Mouse (Mus musculus) hindbrain, embryonic 16.5 days (tissue): ENCODE results near the gene Cdh5. TPM values are rescaled to one million over a fixed set of nuclear protein-coding genes. Genes with fewer than 3 reads are reported as not detected.
A peak's percentile ranks its signal among the peaks of the same experiment; 100 is the strongest.

ENCODE experiments used
- ATAC-seq: fragments of 200-750 bp; cut with Nextera tagmentation; 2 replicates; pipeline ENCODE4 v1.8.0; 2017; ENCODE audit warnings: moderate TSS enrichment, moderate library complexity
- H3K27ac ChIP-seq: fragments of 300-500 bp; sonication (generic); 2 replicates; pipeline ENCODE4 v1.5.1; 2014; ENCODE audit warnings: low read depth, mild to moderate bottlenecking, control low read depth, low read length, moderate library complexity
- H3K27me3 ChIP-seq: fragments of 300-500 bp; sonication (generic); replicated peaks from 2 replicates; pipeline ENCODE4 v1.6.1; 2014; ENCODE audit warnings: low read length; ENCODE audit not compliant: control insufficient read depth, insufficient read depth
- H3K36me3 ChIP-seq: fragments of 300-500 bp; sonication (generic); 2 replicates; pipeline ENCODE4 v1.6.1; 2014; ENCODE audit warnings: mild to moderate bottlenecking, low read length, moderate library complexity, mixed read lengths; ENCODE audit not compliant: control insufficient read depth, insufficient read depth
- H3K4me1 ChIP-seq: fragments of 300-500 bp; sonication (generic); 2 replicates; pipeline ENCODE4 v1.6.1; 2014; ENCODE audit warnings: low read depth, low read length; ENCODE audit not compliant: control insufficient read depth, insufficient read depth
- H3K4me2 ChIP-seq: fragments of 300-500 bp; sonication (generic); 2 replicates; pipeline ENCODE4 v1.6.1; 2014; ENCODE audit warnings: mild to moderate bottlenecking, low read length, control low read depth, moderate library complexity
- H3K4me3 ChIP-seq: fragments of 300-500 bp; sonication (generic); 2 replicates; pipeline ENCODE4 v1.5.1; 2014; ENCODE audit warnings: mild to moderate bottlenecking, low read length, control low read depth, moderate library complexity
- H3K9ac ChIP-seq: fragments of 300-500 bp; sonication (generic); 2 replicates; pipeline ENCODE4 v1.6.1; 2014; ENCODE audit warnings: low read depth, mild to moderate bottlenecking, control low read depth, low read length, moderate library complexity
- H3K9me3 ChIP-seq: fragments of 300-500 bp; sonication (generic); 2 replicates; pipeline ENCODE4 v1.6.1; 2014; ENCODE audit warnings: mild to moderate bottlenecking, low read length, moderate library complexity; ENCODE audit not compliant: control insufficient read depth
- WGBS: fragments of 180-500 bp; shearing (Covaris S2); extraction: QIAGEN DNeasy Blood & Tissue Kit; methylation state at CpG from one replicate; pipeline ENCODE4 v1.1.7; 2014; 5-methylcytosine and 5-hydroxymethylcytosine counted together
- polyA plus RNA-seq: library from polyadenylated mRNA; unstranded; fragments of >200 nt; fragmentation: Nextera tagmentation; extraction: Ambion mirVana; gene quantifications from 2 replicates; pipeline ENCODE4 v1.2.1, GENCODE M21; 2015

The Cdh5 gene
- polyA plus RNA-seq, 1 experiment from 2014 or later: 11.2 TPM

DNA sequence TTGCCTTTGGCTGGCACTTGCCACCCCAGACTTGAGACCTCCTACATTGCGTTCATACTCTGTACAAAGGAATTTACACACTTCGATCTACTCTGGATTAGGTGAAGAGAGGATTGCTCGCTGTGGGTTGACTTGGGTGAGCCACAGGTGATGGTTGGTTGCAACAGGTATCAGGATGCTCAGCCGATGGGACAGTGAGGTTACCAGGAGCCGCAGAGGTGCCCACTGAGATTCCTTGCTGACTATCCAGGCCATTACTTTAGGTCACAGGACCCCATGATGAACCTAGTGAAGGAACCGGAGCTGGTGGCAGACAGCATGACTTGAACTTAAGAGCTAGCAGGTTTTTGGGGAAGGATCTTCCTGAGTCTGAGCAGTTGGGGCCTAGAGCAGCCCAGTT is 71.0 kb downstream of the Cdh5 start:
- 91% methylated on average over 6 of the region's 6 CpGs for WGBS
- no peak for ATAC-seq
- no peaks in the 10 kb centered on the region for H3K9me3 ChIP-seq
- H3K27me3 ChIP-seq: peaks cover 3% of the 10 kb centered on the region; the same call in 1 of the 2 replicates
- no peak overlapping the region for H3K4me2 ChIP-seq
- peaks cover 5% of the 10 kb centered on the region; the same call in 1 of the 2 replicates for H3K4me1 ChIP-seq
- no peak overlapping the region for H3K4me3 ChIP-seq
- no peak overlapping the region for H3K9ac ChIP-seq
- no peaks in the 10 kb centered on the region for H3K36me3 ChIP-seq
- H3K27ac ChIP-seq: no peak overlapping the region

DNA sequence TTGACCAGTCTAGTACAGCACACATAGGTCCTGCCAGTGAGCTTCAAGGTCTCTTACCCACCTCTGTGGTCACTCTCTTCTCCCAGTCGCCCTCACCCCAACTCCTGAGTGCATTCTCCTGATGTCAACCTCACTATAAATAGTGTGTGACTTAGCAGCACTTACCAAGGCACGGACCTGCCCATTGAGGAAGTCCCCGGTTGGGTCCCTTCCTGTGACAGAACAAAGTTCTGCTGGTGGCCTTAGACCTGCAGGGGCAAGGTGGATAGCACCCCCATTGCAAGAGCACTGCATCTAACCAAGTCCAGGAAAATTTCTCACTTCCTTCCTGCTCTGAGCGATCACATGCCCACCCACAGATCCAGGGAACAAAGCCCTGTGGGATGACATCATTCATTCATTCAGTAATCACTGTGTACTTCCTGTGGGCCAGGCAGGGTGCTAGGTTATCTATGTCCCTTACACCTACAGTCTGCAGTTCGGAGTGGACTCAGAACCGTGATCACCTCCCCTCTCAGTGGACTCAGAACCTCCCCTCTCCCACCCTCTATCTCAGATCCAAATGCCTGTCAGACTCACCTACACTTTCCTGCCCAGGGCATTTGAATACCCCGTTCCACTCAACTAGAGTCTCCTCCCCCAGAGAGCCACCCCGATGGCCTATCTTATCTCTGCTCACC is 74.6 kb downstream of the Cdh5 start:
- H3K4me1 ChIP-seq: no peaks in the 10 kb centered on the region; the same call in 1 of the 2 replicates
- peaks cover 3% of the 10 kb centered on the region; the same call in 1 of the 2 replicates for H3K27me3 ChIP-seq
- H3K9ac ChIP-seq: no peak overlapping the region
- H3K9me3 ChIP-seq: no peaks in the 10 kb centered on the region
- H3K4me3 ChIP-seq: no peak overlapping the region
- H3K36me3 ChIP-seq: no peaks in the 10 kb centered on the region
- no peak for ATAC-seq
- H3K27ac ChIP-seq: no peak overlapping the region
- H3K4me2 ChIP-seq: no peak overlapping the region
- WGBS: 86% methylated on average over 8 of the region's 8 CpGs

DNA sequence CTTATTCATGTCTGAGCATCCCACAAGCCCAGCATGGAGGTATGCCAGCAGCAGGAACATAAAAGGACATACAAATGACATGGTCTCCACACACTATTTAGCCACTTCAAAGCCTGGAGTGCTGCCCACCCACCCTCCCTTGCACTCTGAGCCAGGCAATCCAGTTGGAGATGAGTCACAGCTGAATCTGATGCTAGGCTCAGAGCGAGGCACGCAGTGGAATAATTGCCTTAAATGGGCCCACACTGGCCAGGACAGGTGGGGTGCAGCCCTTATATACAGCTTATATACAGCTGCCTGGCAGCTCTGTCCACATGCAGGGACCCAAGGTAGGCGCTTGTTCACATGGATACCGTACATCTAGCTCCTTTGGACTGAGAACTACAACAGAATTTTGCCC is 75.6 kb downstream of the Cdh5 start:
- H3K4me3 ChIP-seq: no peak overlapping the region
- H3K4me1 ChIP-seq: no peaks in the 10 kb centered on the region
- 72% methylated on average over 4 of the region's 4 CpGs for WGBS
- H3K27me3 ChIP-seq: peaks cover under 1% of the 10 kb centered on the region; the same call in 1 of the 2 replicates
- no peaks in the 10 kb centered on the region for H3K36me3 ChIP-seq
- H3K4me2 ChIP-seq: no peak overlapping the region
- ATAC-seq: no peak
- no peak overlapping the region for H3K9ac ChIP-seq
- H3K27ac ChIP-seq: no peak overlapping the region
- H3K9me3 ChIP-seq: no peaks in the 10 kb centered on the region

DNA sequence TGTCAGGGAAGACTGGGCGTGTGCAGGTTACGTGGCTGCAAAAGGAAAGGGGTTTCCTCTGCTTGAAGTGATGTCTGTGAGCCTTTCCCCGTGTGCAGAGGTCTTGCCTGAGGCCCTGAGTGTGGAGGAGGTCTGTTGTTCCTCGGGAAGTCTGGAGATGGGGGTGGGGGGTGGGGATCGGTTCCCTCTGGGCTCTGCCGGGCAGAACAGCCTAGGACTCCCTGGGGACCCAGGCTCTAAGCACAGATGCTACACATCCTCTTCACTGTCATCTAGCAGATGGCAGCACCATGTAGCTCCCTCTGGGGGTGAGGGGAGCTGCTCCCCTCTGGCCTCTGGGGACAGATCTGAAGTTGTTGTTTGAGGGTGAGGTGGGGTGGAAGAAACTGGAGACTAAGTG is 83.5 kb downstream of the Cdh5 start:
- WGBS: 20% methylated on average over 6 of the region's 6 CpGs
- Histone ChIP-seq H3K9ac (no peak overlapping the region), H3K36me3 (no peaks in the 10 kb centered on the region), H3K27me3 (no peaks in the 10 kb centered on the region), H3K4me1 (no peaks in the 10 kb centered on the region), H3K9me3 (no peaks in the 10 kb centered on the region), H3K27ac (no peak overlapping the region), H3K4me3 (no peak overlapping the region), H3K4me2 (no peak overlapping the region)
- peak; percentile 21 for ATAC-seq

DNA sequence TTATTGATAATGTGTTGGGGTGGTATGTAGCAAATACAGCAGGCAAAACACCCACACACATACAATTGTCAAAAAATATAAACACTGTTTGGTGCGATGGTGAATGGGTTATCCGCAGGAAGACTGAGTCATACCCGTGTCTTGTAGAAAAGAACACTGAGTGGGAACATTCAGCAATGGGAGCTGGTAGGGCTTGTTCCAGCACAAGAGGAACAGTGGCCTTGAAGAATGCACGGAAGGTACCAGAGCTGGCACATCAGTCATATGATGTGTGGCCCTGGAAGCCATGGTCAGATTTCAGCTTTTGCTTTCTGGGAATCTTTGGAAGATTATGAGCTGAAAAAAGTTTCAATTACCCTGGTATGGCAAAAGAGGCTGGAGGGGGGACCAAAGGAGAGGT is 85.4 kb downstream of the Cdh5 start:
- Histone ChIP-seq H3K4me3 (no peak overlapping the region), H3K9ac (no peak overlapping the region), H3K36me3 (no peaks in the 10 kb centered on the region), H3K27ac (no peak overlapping the region), H3K4me1 (peaks cover 5% of the 10 kb centered on the region; the same call in 1 of the 2 replicates), H3K4me2 (no peak overlapping the region), H3K9me3 (no peaks in the 10 kb centered on the region), H3K27me3 (no peaks in the 10 kb centered on the region)
- WGBS: 92% methylated on average over 4 of the region's 4 CpGs
- ATAC-seq: no peak

DNA sequence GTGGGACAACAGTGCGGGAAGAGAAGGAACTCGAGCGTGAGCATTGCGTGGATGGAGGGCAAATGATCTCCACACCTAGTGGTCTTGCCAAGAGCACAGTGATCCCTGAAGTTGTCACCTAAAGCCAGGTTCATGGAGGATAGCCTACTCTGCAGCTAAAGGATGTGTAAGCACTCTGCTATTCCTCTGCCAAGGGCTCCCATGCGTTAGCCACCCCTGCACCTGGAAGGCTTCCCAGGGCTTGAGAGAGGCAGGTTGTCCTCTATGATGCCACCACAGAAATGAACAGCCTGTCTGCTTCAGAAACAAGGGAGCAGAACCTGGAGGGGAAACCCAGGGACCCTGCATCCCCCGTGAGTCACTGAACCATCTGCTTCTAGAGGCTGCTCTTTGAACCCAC is 86.2 kb downstream of the Cdh5 start:
- Histone ChIP-seq H3K4me3 (no peak overlapping the region), H3K36me3 (no peaks in the 10 kb centered on the region), H3K27ac (no peak overlapping the region), H3K4me2 (no peak overlapping the region), H3K9me3 (no peaks in the 10 kb centered on the region), H3K4me1 (peaks cover 5% of the 10 kb centered on the region; the same call in 1 of the 2 replicates), H3K9ac (no peak overlapping the region), H3K27me3 (no peaks in the 10 kb centered on the region)
- ATAC-seq: no peak
- WGBS: 95% methylated on average over 6 of the region's 6 CpGs

DNA sequence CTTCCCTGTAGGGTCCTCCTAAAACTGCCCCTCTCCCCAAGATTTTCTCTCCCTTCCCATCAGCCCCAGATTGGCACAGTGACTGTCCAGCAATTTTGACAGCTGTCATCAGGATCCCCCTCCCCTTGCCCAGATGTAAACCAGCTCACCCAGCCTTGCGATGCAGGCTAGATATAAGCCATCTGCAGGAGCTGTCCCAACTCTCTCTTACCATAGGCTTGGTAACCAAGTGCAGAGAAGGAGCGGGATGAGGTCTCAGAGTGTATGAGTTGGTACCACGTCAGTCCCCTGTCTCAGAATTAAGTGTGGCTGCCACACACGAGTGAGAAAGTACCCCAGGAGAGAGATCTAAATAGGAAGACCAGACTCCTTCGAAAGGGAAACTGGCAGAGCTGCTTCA is 87.0 kb downstream of the Cdh5 start:
- H3K4me2 ChIP-seq: no peak overlapping the region
- no peaks in the 10 kb centered on the region for H3K27me3 ChIP-seq
- WGBS: 74% methylated on average over 5 of the region's 5 CpGs
- H3K9ac ChIP-seq: no peak overlapping the region
- peaks cover 5% of the 10 kb centered on the region; the same call in 1 of the 2 replicates for H3K4me1 ChIP-seq
- no peaks in the 10 kb centered on the region for H3K9me3 ChIP-seq
- ATAC-seq: no peak
- no peaks in the 10 kb centered on the region; the same call in 1 of the 2 replicates for H3K36me3 ChIP-seq
- no peak overlapping the region for H3K27ac ChIP-seq
- no peak overlapping the region for H3K4me3 ChIP-seq

DNA sequence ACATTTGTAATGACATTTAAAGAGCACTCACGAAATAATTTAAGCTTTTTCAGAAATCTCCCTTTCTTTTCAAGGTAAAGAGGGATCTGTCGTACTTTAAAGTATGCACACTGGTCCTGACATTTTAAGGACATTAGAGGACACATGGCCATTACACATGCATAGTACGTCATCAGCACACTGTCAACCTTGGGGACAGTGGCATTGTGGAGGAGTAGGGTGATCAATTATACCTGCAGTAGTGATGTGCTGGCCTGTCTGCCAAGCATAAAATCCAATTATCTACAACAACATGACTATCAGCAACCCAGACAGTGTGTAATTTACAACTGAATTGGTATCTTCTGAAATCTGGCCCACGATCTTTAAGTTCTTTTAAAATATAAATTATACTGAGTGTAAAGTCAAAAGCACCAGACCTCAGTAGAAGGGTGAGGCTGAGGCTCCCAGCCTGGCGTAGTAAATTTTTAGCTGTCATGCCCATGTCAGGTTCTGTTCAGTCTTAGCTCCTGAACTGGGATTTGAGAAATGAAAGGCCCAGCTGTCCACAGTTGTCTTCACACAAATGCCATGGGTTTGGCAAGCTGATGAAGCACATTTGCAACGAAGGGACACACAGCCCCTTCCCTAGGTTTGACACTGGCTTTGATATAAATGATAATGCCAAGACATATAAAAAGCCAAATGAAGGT is 89.5 kb downstream of the Cdh5 start:
- Histone ChIP-seq H3K9me3 (no peaks in the 10 kb centered on the region), H3K27me3 (no peaks in the 10 kb centered on the region), H3K27ac (no peak overlapping the region), H3K4me3 (no peak overlapping the region), H3K36me3 (no peaks in the 10 kb centered on the region; the same call in 1 of the 2 replicates), H3K4me2 (no peak overlapping the region), H3K9ac (no peak overlapping the region), H3K4me1 (peaks cover 5% of the 10 kb centered on the region; the same call in 1 of the 2 replicates)
- 0 out of 2 replicates have a peak, but pooled peaks have one; percentile 51 for ATAC-seq
- WGBS: 56% methylated on average over 6 of the region's 6 CpGs

DNA sequence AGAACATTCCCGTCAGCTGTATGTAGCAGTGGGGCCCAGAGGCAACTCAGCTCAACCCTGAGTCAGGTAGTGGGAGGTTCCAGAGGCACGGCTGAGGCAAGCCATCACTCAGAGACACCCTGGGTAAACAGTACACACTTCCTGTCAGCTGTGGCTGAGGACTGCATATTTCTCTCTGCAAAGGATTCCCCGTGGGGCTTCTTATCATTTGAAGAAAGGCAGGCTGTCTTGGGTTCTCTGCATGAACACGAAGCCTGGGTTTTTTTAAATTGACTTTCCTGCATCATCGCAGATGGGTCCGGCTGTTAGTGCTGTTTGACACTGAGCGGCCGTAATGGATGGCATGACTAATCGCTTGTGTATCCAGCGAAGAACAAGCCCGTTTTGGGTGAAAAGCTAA is 90.1 kb downstream of the Cdh5 start:
- Histone ChIP-seq H3K4me1 (peaks cover 5% of the 10 kb centered on the region; the same call in 1 of the 2 replicates), H3K4me3 (no peak overlapping the region), H3K27ac (no peak overlapping the region), H3K9ac (peak overlapping the region; percentile 38; the same call in 1 of the 2 replicates), H3K4me2 (peak overlapping the region; percentile 10; the same call in 1 of the 2 replicates), H3K9me3 (no peaks in the 10 kb centered on the region), H3K27me3 (no peaks in the 10 kb centered on the region), H3K36me3 (no peaks in the 10 kb centered on the region; the same call in 1 of the 2 replicates)
- 19% methylated on average over 11 of the region's 11 CpGs for WGBS
- peak; percentile 75 for ATAC-seq
